7 mouse cellular contexts compared by ENCODE assay signal in genomic region chr5:125179007-125179734, GRCm38 (mm10). TPM values are rescaled to one million over a fixed set of nuclear protein-coding genes. Genes with fewer than 3 reads are reported as not detected.
A peak's percentile ranks its signal among the peaks of the same experiment; 100 is the strongest.
DNase-seq lines count a peak whose midpoint lies in the region; ATAC-seq lines count a peak whose summit lies in the region.

Gene Ncor2, minus strand, starts transcription at chr5:125179219.

- peaks cover 45% of the 10 kb centered on the region for H3K4me1 ChIP-seq in intestine, embryonic 14.5 days (replicated peaks; ENCODE audit: control insufficient read depth, insufficient read depth, low read length)

- no peaks in the 10 kb centered on the region for H3K9me3 ChIP-seq in intestine, embryonic 14.5 days (ENCODE audit: control insufficient read depth, low read length)

- ATAC-seq in intestine, embryonic 14.5 days (replicated peaks; ENCODE audit: low FRiP score, low TSS enrichment, low read depth) = peak; percentile 88

- no peaks in the 10 kb centered on the region for H3K27me3 ChIP-seq in intestine, embryonic 14.5 days (replicated peaks; ENCODE audit: control insufficient read depth, insufficient read depth, low read length)

- H3K4me2 ChIP-seq in intestine, embryonic 14.5 days (ENCODE audit: low read length) = peak within 1 kb of the TSS; percentile 87

- no peaks in the 10 kb centered on the region for H3K36me3 ChIP-seq in intestine, embryonic 14.5 days (ENCODE audit: control insufficient read depth, insufficient read depth, low read length)

- peak within 1 kb of the TSS; percentile 82 for H3K9ac ChIP-seq in intestine, embryonic 14.5 days (ENCODE audit: low read length)

- under 1% methylated on average over 76 of the region's 87 CpGs for WGBS in intestine, embryonic 14.5 days

- H3K27ac ChIP-seq in intestine, embryonic 14.5 days (ENCODE audit: low read depth) = peak within 1 kb of the TSS; percentile 97

- intact Hi-C loops in left cerebral cortex, postnatal 25 days (cut with DNase I) = loop anchor here (1.0 to 2.0 kb wide), 3 partner anchors 38 to 88 kb away; no protein-coding TSS in a partner anchor

- peak within 1 kb of the TSS; percentile 85 for H3K4me3 ChIP-seq in intestine, embryonic 14.5 days (ENCODE audit: low read depth, low read length)

- peak; percentile 90 for DNase-seq in adrenal gland, adult 2 months
- DNase-seq in embryo, embryonic 10.5 days (ENCODE audit: low spot score) = peak; percentile 90
- peak; percentile 86 for DNase-seq in gastrocnemius, postnatal 25 days
- peak; percentile 86 for DNase-seq in intestine, embryonic 14.5 days (ENCODE audit: low spot score)
- peak; percentile 88 to 89 for DNase-seq in left cerebral cortex, postnatal 25 days (ENCODE audit: low spot score in 2 of 2)
- peak; percentile 88 for DNase-seq in mesoderm, embryonic 11.5 days (ENCODE audit: low read depth, low spot score)
- peak; percentile 89 for DNase-seq in right cerebral cortex, postnatal 4 days

RNA-seq across cellular contexts. Expression of gene Ncor2, which starts in this region (rescaled TPM):
- total RNA-seq in adrenal gland, adult 2 months (2021) = 100 to 1,000 TPM; 149 to 340 TPM
- 183 and 229 TPM in 2 replicates for polyA plus RNA-seq in adrenal gland, adult 2 months (2012; rRNA removed)
- total RNA-seq in gastrocnemius, postnatal 25 days (2021) = 100 to 1,000 TPM in 1 of 2 experiments, 10 to 100 TPM in 1; 92.7 to 108 TPM
- polyA plus RNA-seq in intestine, embryonic 14.5 days (2014; fragmentation: Nextera tagmentation; extraction: Ambion mirVana) = 26.1 and 27.5 TPM in 2 replicates
- 100 to 1,000 TPM; 183 to 200 TPM for total RNA-seq in left cerebral cortex, postnatal 25 days (2021)

Comparison
In these comparisons a context has a peak if more than half of its experiments do, and no peak if none do; other contexts are left out.
1. Peak in every context shown above with its lines: DNase-seq, ATAC-seq, H3K4me3 ChIP-seq and H3K27ac ChIP-seq.